Comparison of ENCODE assay signal across 22 mouse cellular contexts in the genomic region with DNA sequence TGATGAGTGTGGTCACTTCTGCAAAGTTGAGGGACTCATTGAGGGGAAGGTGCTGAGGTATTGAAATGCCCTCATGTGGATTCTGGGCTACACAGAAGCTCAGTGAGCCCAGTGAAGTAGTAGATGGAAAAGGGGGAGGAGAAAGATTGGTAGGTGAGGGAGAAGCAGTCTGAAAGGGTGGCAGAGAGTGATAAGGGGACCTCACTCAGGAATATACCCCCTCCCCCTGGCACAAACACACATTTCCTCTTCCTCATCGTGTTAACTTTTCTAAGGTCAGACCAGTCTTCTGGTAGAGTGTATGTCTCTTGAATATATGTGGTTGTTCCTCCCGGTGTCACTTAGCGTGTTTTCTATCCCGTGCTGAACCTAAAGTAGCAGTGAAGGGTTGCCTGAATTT. TPM values are rescaled to one million over a fixed set of nuclear protein-coding genes. Genes with fewer than 3 reads are reported as not detected.
DNase-seq lines count a peak whose midpoint lies in the region; ATAC-seq and TF ChIP-seq lines count a peak whose summit lies in the region.
"Had no signal": no experiment of that assay in that cellular context is flagged by ENCODE, and none has a peak within 500 bp of the region (broad histone marks: within the 10 kb centered on the region; RNA-seq: fewer than 3 reads in every experiment).

No protein-coding gene starts in this region.

- H3K4me3 ChIP-seq in liver, embryonic 13.5 days (replicated peaks): no peak overlapping the region
- H3K4me3 ChIP-seq in G1E (ENCODE audit: low read depth, low read length) (no peak overlapping the region), MEL (ENCODE audit: control insufficient read depth in 1 of 2, insufficient read depth in 1 of 2, low read depth in 2 of 2, low read length in 2 of 2) (no peak overlapping the region)
- H3K4me3 ChIP-seq: embryonic facial prominence, embryonic 10.5 days; embryonic facial prominence, embryonic 12.5 days; forebrain, embryonic 13.5 days; forebrain, embryonic 15.5 days had no signal

- no peak overlapping the region for H3K27ac ChIP-seq in liver, embryonic 13.5 days
- no peak overlapping the region for H3K27ac ChIP-seq in MEL (ENCODE audit: control insufficient read depth, low read depth, low read length)
- H3K27ac ChIP-seq: embryonic facial prominence, embryonic 10.5 days; embryonic facial prominence, embryonic 12.5 days; forebrain, embryonic 13.5 days; forebrain, embryonic 15.5 days had no signal

- no peaks in the 10 kb centered on the region for H3K4me1 ChIP-seq in liver, embryonic 13.5 days (replicated peaks)
- peaks cover 18% of the 10 kb centered on the region for H3K4me1 ChIP-seq in G1E (ENCODE audit: insufficient read depth, low read depth, low read length)
- peaks cover 0 to 7% of the 10 kb centered on the region in 2 experiments for H3K4me1 ChIP-seq in MEL (ENCODE audit: control insufficient read depth in 1 of 2, insufficient read depth in 2 of 2, low read length in 2 of 2)
- H3K4me1 ChIP-seq: embryonic facial prominence, embryonic 10.5 days; embryonic facial prominence, embryonic 12.5 days; forebrain, embryonic 13.5 days; forebrain, embryonic 15.5 days had no signal

- no peak for ATAC-seq in liver, embryonic 13.5 days (ENCODE audit: low read depth)
- peak; percentile 43 for ATAC-seq in G1E (ENCODE audit: extremely low read depth, insufficient number of reproducible peaks, low FRiP score, poor library complexity, severe bottlenecking)
- 0 out of 2 replicates have a peak, but pooled peaks have one; percentile 7 for ATAC-seq in megakaryocyte progenitor cell, adult 5-6 weeks (replicated peaks; ENCODE audit: poor library complexity)
- ATAC-seq: activated CD4-positive, CD25-positive, alpha-beta regulatory T cell, adult 4 months; forebrain, embryonic 13.5 days; forebrain, embryonic 15.5 days; forebrain, postnatal 0 days; Patski had no signal

- DNase-seq in liver, embryonic 13.5 days: peak; percentile 3
- DNase-seq in liver: no peak
- DNase-seq in G1E (ENCODE audit: low spot score): peak; percentile 6
- DNase-seq in MEL (ENCODE audit: low read depth, low spot score): peak; percentile 72
- DNase-seq in frontal cortex, adult 2 months (ENCODE audit: extremely low spot score in 1 of 2, low spot score in 1 of 2): no peak
- DNase-seq in gastrocnemius, adult 8-10 months (ENCODE audit: low spot score in 2 of 2): no peak
- DNase-seq: adrenal gland, adult 8-10 months; adrenal gland, postnatal 14 days; adrenal gland, postnatal 36 days; cerebellum, adult 11-12 months; cerebellum, adult 2 months; cerebellum, adult 9-10 months; cerebellum, postnatal 10 days; cerebellum, postnatal 25 days; forebrain, postnatal 0 days had no signal

- no peaks in the 10 kb centered on the region for H3K79me2 ChIP-seq in MEL (ENCODE audit: control insufficient read depth, insufficient read depth, low read length, poor library complexity)

- H3K27me3 ChIP-seq in liver, embryonic 13.5 days: no peaks in the 10 kb centered on the region
- no peaks in the 10 kb centered on the region for H3K27me3 ChIP-seq in G1E (ENCODE audit: insufficient read depth, low read length)
- no peaks in the 10 kb centered on the region for H3K27me3 ChIP-seq in MEL (ENCODE audit: control insufficient read depth in 1 of 2, insufficient read depth in 2 of 2, low read length in 2 of 2)
- H3K27me3 ChIP-seq: embryonic facial prominence, embryonic 12.5 days; forebrain, embryonic 13.5 days; forebrain, embryonic 15.5 days; Patski had no signal

- TF ChIP-seq CTCF in G1E (IDR thresholded peaks at IDR 0.05; ENCODE audit: low read depth, low read length): no peak
- no peak for TF ChIP-seq CTCF in MEL (IDR thresholded peaks at IDR 0.05 in 2 of 3, conservative IDR thresholded peaks at IDR 0.05 in 1 of 3; ENCODE audit: control insufficient read depth in 1 of 3, insufficient read depth in 1 of 3, low read depth in 2 of 3, low read length in 3 of 3, poor library complexity in 1 of 3, severe bottlenecking in 1 of 3)

- TF ChIP-seq EP300 in MEL (IDR thresholded peaks at IDR 0.05; ENCODE audit: low read depth in 1 of 2, low read length in 2 of 2): peak in 1 of 2 experiments; percentile 56; a peak in 2 of 4 replicates

- TF ChIP-seq POLR2A in MEL (IDR thresholded peaks at IDR 0.05; ENCODE audit: control insufficient read depth in 1 of 2, insufficient read depth in 1 of 2, low read depth in 1 of 2, low read length in 2 of 2, poor library complexity in 1 of 2): no peak

- TF ChIP-seq RAD21 in MEL (IDR thresholded peaks at IDR 0.05; ENCODE audit: low read depth, low read length): no peak

- H3K4me2 ChIP-seq in liver, embryonic 13.5 days: no peak overlapping the region
- H3K4me2 ChIP-seq: embryonic facial prominence, embryonic 12.5 days; forebrain, embryonic 13.5 days; forebrain, embryonic 15.5 days had no signal

- WGBS in liver, embryonic 13.5 days (ENCODE audit: insufficient replicate concordance): 79% methylated on average over 4 of the region's 4 CpGs

- no peak overlapping the region for H3K9ac ChIP-seq in liver, embryonic 13.5 days
- no peak overlapping the region for H3K9ac ChIP-seq in MEL (ENCODE audit: control insufficient read depth, low read depth, low read length, poor library complexity, severe bottlenecking)
- H3K9ac ChIP-seq: embryonic facial prominence, embryonic 12.5 days; forebrain, embryonic 13.5 days; forebrain, embryonic 15.5 days; forebrain, postnatal 0 days had no signal

- H3K9me3 ChIP-seq in liver, embryonic 13.5 days (replicated peaks): no peaks in the 10 kb centered on the region
- H3K9me3 ChIP-seq in G1E (replicated peaks) (no peaks in the 10 kb centered on the region), MEL (replicated peaks; ENCODE audit: insufficient read depth, low read length) (no peaks in the 10 kb centered on the region)
- H3K9me3 ChIP-seq: embryonic facial prominence, embryonic 10.5 days; embryonic facial prominence, embryonic 12.5 days; forebrain, embryonic 13.5 days; forebrain, embryonic 15.5 days had no signal

- H3K36me3 ChIP-seq in liver, embryonic 13.5 days: peaks cover 82% of the 10 kb centered on the region
- peaks cover 90% of the 10 kb centered on the region for H3K36me3 ChIP-seq in G1E (replicated peaks)
- H3K36me3 ChIP-seq in MEL (ENCODE audit: control insufficient read depth in 1 of 2, insufficient read depth in 2 of 2, low read length in 2 of 2): peaks cover 13 to 18% of the 10 kb centered on the region in 2 experiments

TF ChIP-seq in MEL, 35 proteins besides CTCF, POLR2A, EP300 and RAD21:
- no peak for TF ChIP-seq TBP (IDR thresholded peaks at IDR 0.05; ENCODE audit: low read depth, low read length)
- no peak for TF ChIP-seq CHD2 (IDR thresholded peaks at IDR 0.05; ENCODE audit: low read length)
- TF ChIP-seq ELF1 (IDR thresholded peaks at IDR 0.05; ENCODE audit: low read depth, low read length): no peak
- no peak for TF ChIP-seq ZC3H11A (IDR thresholded peaks at IDR 0.05; ENCODE audit: low read depth, low read length)
- TF ChIP-seq GATA1 (IDR thresholded peaks at IDR 0.05; ENCODE audit: low read depth, low read length): peak; percentile 54; the same call in 1 of the 2 replicates
- TF ChIP-seq ZKSCAN1 (IDR thresholded peaks at IDR 0.05; ENCODE audit: low read depth, low read length): no peak
- TF ChIP-seq SIN3A (IDR thresholded peaks at IDR 0.05; ENCODE audit: low read length): no peak
- TF ChIP-seq POLR2AphosphoS5 (IDR thresholded peaks at IDR 0.05; ENCODE audit: borderline replicate concordance, low read depth, low read length): no peak
- TF ChIP-seq ZMIZ1 (IDR thresholded peaks at IDR 0.05; ENCODE audit: low read depth, low read length): no peak
- TF ChIP-seq TAL1 (IDR thresholded peaks at IDR 0.05; ENCODE audit: low read length): peak; percentile 71
- no peak for TF ChIP-seq MXI1 (IDR thresholded peaks at IDR 0.05; ENCODE audit: low read depth, low read length)
- no peak for TF ChIP-seq JUND (IDR thresholded peaks at IDR 0.05; ENCODE audit: low read depth, low read length)
- TF ChIP-seq GABPA (IDR thresholded peaks at IDR 0.05; ENCODE audit: low read depth, low read length): no peak
- no peak for TF ChIP-seq HCFC1 (IDR thresholded peaks at IDR 0.05; ENCODE audit: low read depth, low read length)
- no peak for TF ChIP-seq MAZ (IDR thresholded peaks at IDR 0.05; ENCODE audit: low read depth, low read length)
- TF ChIP-seq ZNF384 (IDR thresholded peaks at IDR 0.05; ENCODE audit: low read depth, low read length): no peak
- no peak for TF ChIP-seq ETS1 (IDR thresholded peaks at IDR 0.05; ENCODE audit: low read depth, low read length)
- TF ChIP-seq NELFE (IDR thresholded peaks at IDR 0.05; ENCODE audit: low read depth, low read length): no peak
- no peak for TF ChIP-seq USF1 (IDR thresholded peaks at IDR 0.05; ENCODE audit: low read depth, low read length)
- 0 out of 2 replicates have a peak, but pooled peaks have one; percentile 11 for TF ChIP-seq TCF12 (IDR thresholded peaks at IDR 0.05; ENCODE audit: low read depth, low read length)
- no peak for TF ChIP-seq MEF2A (IDR thresholded peaks at IDR 0.05; ENCODE audit: extremely low read depth, insufficient replicate concordance, low read depth, low read length, poor library complexity, severe bottlenecking)

RNA-seq across cellular contexts. Expression of a gene that starts 27.0 kb away (rescaled TPM):
- 18.1 and 22.4 TPM in 2 replicates for polyA plus RNA-seq in liver, embryonic 13.5 days (2015; fragmentation: Nextera tagmentation; extraction: Ambion mirVana)
- 25.7 and 37.8 TPM in 2 replicates for total RNA-seq in G1E (2014; fragmentation: Nextera tagmentation)
- total RNA-seq in G1E (2017): 12.8 and 18.6 TPM in 2 replicates
- 4.2 and 10.2 TPM in 2 replicates for polyA plus RNA-seq in G1E (2012)
- total RNA-seq in MEL (2012; rRNA removed): 19.2 and 21.6 TPM in 2 replicates
- 100 to 1,000 TPM in 1 of 2 experiments, 10 to 100 TPM in 1; 44.2 to 128 TPM for polyA plus RNA-seq in MEL (2012; ENCODE audit: insufficient read depth in 1 of 2, insufficient read length in 2 of 2, low read depth in 1 of 2, low replicate concordance in 2 of 2, missing spikeins in 1 of 2)
- total RNA-seq in megakaryocyte progenitor cell, adult 5-6 weeks (2015): 21.6 and 22.1 TPM in 2 replicates
- total RNA-seq in megakaryocyte progenitor cell, adult 5-6 weeks (2017): 14.1 and 18.7 TPM in 2 replicates
- polyA plus RNA-seq in frontal cortex, adult 2 months (2012; rRNA removed): 15.4 TPM in 2 replicates
- total RNA-seq in gastrocnemius, adult 8-10 months (2022): 1 to 10 TPM; 6.8 to 9.1 (median 8.6) TPM

RNA-seq across cellular contexts. Expression of a gene that starts 46.1 kb away (rescaled TPM):
- not detected in 2 replicates for polyA plus RNA-seq in liver, embryonic 13.5 days (2015; fragmentation: Nextera tagmentation; extraction: Ambion mirVana)
- total RNA-seq in G1E (2014; fragmentation: Nextera tagmentation): not detected in 2 replicates
- 0.12 and 0.22 TPM in 2 replicates for total RNA-seq in G1E (2017)
- not detected in 2 replicates for polyA plus RNA-seq in G1E (2012)
- total RNA-seq in MEL (2012; rRNA removed): not detected in 2 replicates
- not detected for polyA plus RNA-seq in MEL (2012; ENCODE audit: insufficient read depth in 1 of 2, insufficient read length in 2 of 2, low read depth in 1 of 2, low replicate concordance in 2 of 2, missing spikeins in 1 of 2)
- total RNA-seq in megakaryocyte progenitor cell, adult 5-6 weeks (2015): not detected in 2 replicates
- not detected in 2 replicates for total RNA-seq in megakaryocyte progenitor cell, adult 5-6 weeks (2017)
- polyA plus RNA-seq in frontal cortex, adult 2 months (2012; rRNA removed): 1.2 and 2.9 TPM in 2 replicates
- total RNA-seq in gastrocnemius, adult 8-10 months (2022): not detected
- polyA plus RNA-seq: Patski had no signal

Comparison
In these comparisons a context has a peak if more than half of its experiments do, and no peak if none do; other contexts are left out.
1. DNase-seq: peak in liver, embryonic 13.5 days (single experiment), G1E (single experiment) and MEL (single experiment); none in liver (single experiment), frontal cortex, adult 2 months (0 of 2) and gastrocnemius, adult 8-10 months (0 of 2).